Mouse (Mus musculus) bone marrow, adult 2 months (tissue): ENCODE measurements around the gene Nhlrc2.

Source experiments
- CTCF ChIP-seq: fragments of 200-500 bp; IDR thresholded peaks from 2 replicates; pipeline ENCODE4 v1.5.1; 2011; ENCODE audit warnings: low read length, control low read depth; ENCODE audit not compliant: control insufficient read depth, insufficient read depth
- POLR2A ChIP-seq: fragments of 200-500 bp; IDR thresholded peaks from 2 replicates; pipeline ENCODE4 v1.6.1; 2011; ENCODE audit warnings: low read depth, mild to moderate bottlenecking, control low read depth, low read length, borderline replicate concordance; ENCODE audit not compliant: control insufficient read depth

- TF ChIP-seq POLR2A: no peak
- TF ChIP-seq CTCF: no peak
Measured at GRCm38 (mm10) chr19:56544681-56545388, 3.2 kb upstream of the Nhlrc2 start.
